Mouse (Mus musculus) small intestine, adult 2 months (tissue): ENCODE measurements around the gene Zbtb7a.

Experiments used
- CTCF ChIP-seq: fragments of 200-500 bp; IDR thresholded peaks from 2 replicates; pipeline ENCODE4 v1.5.1; 2012; ENCODE audit warnings: low read depth, mild to moderate bottlenecking, control low read depth, inconsistent platforms, low read length, moderate library complexity, mixed read lengths; ENCODE audit not compliant: insufficient replicate concordance, insufficient read length; ENCODE audit errors: extremely low read depth
- POLR2A ChIP-seq: fragments of 200-500 bp; IDR thresholded peaks from 2 replicates; pipeline ENCODE4 v1.6.1; 2012; ENCODE audit warnings: low read depth, mild to moderate bottlenecking, control low read depth, inconsistent platforms, low read length, moderate library complexity

- TF ChIP-seq POLR2A (no peak), CTCF (0 out of 2 replicates have a peak, but pooled peaks have one; percentile 11)
Measured at GRCm38 (mm10) chr10:81146296-81146695, 11.3 kb downstream of the Zbtb7a start.
